Mouse (Mus musculus) intestine, embryonic 16.5 days (tissue): ENCODE results near the gene Magi1. TPM values are rescaled to one million over a fixed set of nuclear protein-coding genes. Genes with fewer than 3 reads are reported as not detected.

Source experiments
- ATAC-seq: fragments of 200-750 bp; cut with Nextera tagmentation; 2 replicates; pipeline ENCODE4 v1.8.0; 2017; ENCODE audit warnings: moderate TSS enrichment, moderate library complexity
- H3K27ac ChIP-seq: fragments of 300-500 bp; sonication (generic); 2 replicates; pipeline ENCODE4 v1.5.1; 2014; ENCODE audit warnings: mild to moderate bottlenecking, low read length
- H3K27me3 ChIP-seq: fragments of 300-500 bp; sonication (generic); replicated peaks from 2 replicates; pipeline ENCODE4 v1.6.1; 2014; ENCODE audit warnings: low read length, control low read depth, mixed read lengths; ENCODE audit not compliant: control insufficient read depth, insufficient read depth
- H3K36me3 ChIP-seq: fragments of 300-500 bp; sonication (generic); 2 replicates; pipeline ENCODE4 v1.6.1; 2014; ENCODE audit warnings: low read length, control low read depth; ENCODE audit not compliant: control insufficient read depth, insufficient read depth
- H3K4me1 ChIP-seq: fragments of 300-500 bp; sonication (generic); 2 replicates; pipeline ENCODE4 v1.6.1; 2014; ENCODE audit warnings: low read length, control low read depth, mixed read lengths; ENCODE audit not compliant: control insufficient read depth, insufficient read depth
- H3K4me2 ChIP-seq: fragments of 300-500 bp; sonication (generic); 2 replicates; pipeline ENCODE4 v1.6.1; 2014; ENCODE audit warnings: low read depth, low read length, control low read depth
- H3K4me3 ChIP-seq: fragments of 300-500 bp; sonication (generic); 2 replicates; pipeline ENCODE4 v1.5.1; 2014; ENCODE audit warnings: mild to moderate bottlenecking, low read length
- H3K9ac ChIP-seq: fragments of 300-500 bp; sonication (generic); 2 replicates; pipeline ENCODE4 v1.6.1; 2014; ENCODE audit warnings: low read depth, low read length
- H3K9me3 ChIP-seq: fragments of 300-500 bp; sonication (generic); 2 replicates; pipeline ENCODE4 v1.6.1; 2016; ENCODE audit warnings: low read length, control low read depth; ENCODE audit not compliant: control insufficient read depth
- WGBS: fragments of 180-500 bp; shearing (Covaris S2); extraction: QIAGEN DNeasy Blood & Tissue Kit; methylation state at CpG from one replicate; pipeline ENCODE4 v1.1.7; 2014; 5-methylcytosine and 5-hydroxymethylcytosine counted together
- polyA plus RNA-seq: library from polyadenylated mRNA; unstranded; fragments of >200 nt; fragmentation: Nextera tagmentation; extraction: Ambion mirVana; gene quantifications from 2 replicates; pipeline ENCODE4 v1.2.1, GENCODE M21; 2015

Gene Magi1
- polyA plus RNA-seq, 1 experiment from 2014 or later, result 6.7 TPM

GRCm38 (mm10) chr6:93727630-93728178, 556.0 kb downstream of the Magi1 start:
- H3K27me3 ChIP-seq, result no peaks in the 10 kb centered on the region
- WGBS, result 38% methylated on average over 15 of the region's 15 CpGs
- peak; percentile 79 for ATAC-seq
- no peaks in the 10 kb centered on the region for H3K36me3 ChIP-seq
- H3K4me2 ChIP-seq, result no peak overlapping the region
- H3K9ac ChIP-seq, result no peak overlapping the region
- H3K4me3 ChIP-seq, result no peak overlapping the region
- no peak overlapping the region for H3K27ac ChIP-seq
- no peaks in the 10 kb centered on the region for H3K9me3 ChIP-seq
- no peaks in the 10 kb centered on the region for H3K4me1 ChIP-seq

DNA sequence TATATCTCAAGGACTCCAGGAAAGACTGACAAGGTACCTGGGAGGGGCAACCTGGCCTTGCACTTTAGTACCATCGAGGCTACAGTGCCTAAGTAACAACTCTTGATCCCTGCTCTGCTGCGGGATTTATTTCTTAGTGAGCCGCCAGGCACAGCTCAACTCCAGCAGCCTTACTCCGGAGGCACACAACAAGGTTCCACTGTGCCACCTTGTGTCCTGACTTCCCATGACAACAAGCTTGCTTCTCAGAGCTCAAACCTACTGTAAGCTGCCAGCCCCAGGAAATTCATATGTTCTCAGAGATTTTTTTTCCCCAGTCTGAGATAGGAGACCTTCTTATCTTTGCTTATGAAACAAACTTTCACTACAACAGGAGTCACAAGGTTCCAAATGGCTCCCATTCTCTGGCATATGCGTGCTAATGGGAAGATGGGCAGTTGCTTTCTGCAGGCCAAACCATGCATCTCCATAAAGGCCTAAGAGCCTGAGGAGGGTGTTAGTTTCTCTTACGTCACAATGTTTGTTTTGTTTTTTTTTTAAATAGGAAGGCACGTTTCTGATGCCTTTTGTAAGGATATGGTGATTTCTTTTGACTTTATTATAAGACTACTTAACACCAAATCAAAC, 556.8 kb downstream of the Magi1 start:
- WGBS, result 50% methylated on average over 7 of the region's 7 CpGs
- Histone ChIP-seq H3K4me1 (no peaks in the 10 kb centered on the region), H3K9me3 (no peaks in the 10 kb centered on the region), H3K27ac (no peak overlapping the region), H3K36me3 (no peaks in the 10 kb centered on the region), H3K9ac (no peak overlapping the region), H3K4me2 (no peak overlapping the region), H3K4me3 (no peak overlapping the region), H3K27me3 (no peaks in the 10 kb centered on the region)
- no peak for ATAC-seq

GRCm38 (mm10) chr6:93726121-93726520, 557.6 kb downstream of the Magi1 start:
- 86% methylated on average over 10 of the region's 10 CpGs for WGBS
- H3K27me3 ChIP-seq, result no peaks in the 10 kb centered on the region
- H3K9ac ChIP-seq, result no peak overlapping the region
- no peak overlapping the region for H3K4me3 ChIP-seq
- H3K27ac ChIP-seq, result no peak overlapping the region
- H3K9me3 ChIP-seq, result no peaks in the 10 kb centered on the region
- H3K4me1 ChIP-seq, result no peaks in the 10 kb centered on the region
- no peak for ATAC-seq
- H3K4me2 ChIP-seq, result no peak overlapping the region
- no peaks in the 10 kb centered on the region for H3K36me3 ChIP-seq

GRCm38 (mm10) chr6:93724749-93725148, 559.0 kb downstream of the Magi1 start:
- Histone ChIP-seq H3K4me1 (no peaks in the 10 kb centered on the region), H3K27ac (no peak overlapping the region), H3K9me3 (no peaks in the 10 kb centered on the region), H3K4me2 (no peak overlapping the region), H3K4me3 (no peak overlapping the region), H3K9ac (no peak overlapping the region), H3K36me3 (no peaks in the 10 kb centered on the region), H3K27me3 (no peaks in the 10 kb centered on the region)
- ATAC-seq, result no peak
- WGBS, result 78% methylated on average over 7 of the region's 7 CpGs

DNA sequence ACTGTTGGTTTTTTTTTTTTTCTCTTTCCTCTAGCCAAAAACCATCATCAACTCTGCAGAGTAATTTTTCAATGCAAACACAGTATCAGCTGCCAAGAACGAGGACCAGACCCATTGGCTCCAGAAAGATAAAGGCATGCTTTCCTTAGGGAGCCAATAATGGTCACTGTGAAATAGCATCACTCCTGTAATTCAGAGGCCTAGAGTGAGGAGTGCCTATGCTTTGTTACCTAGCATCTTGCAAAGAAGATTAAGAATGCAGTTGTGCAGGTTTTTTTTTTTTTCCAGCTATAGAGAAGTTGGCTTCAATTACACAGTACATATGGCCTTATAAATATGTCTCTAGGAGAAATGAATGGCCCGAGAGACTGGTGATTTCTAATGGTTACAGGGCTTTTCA, 560.5 kb downstream of the Magi1 start:
- no peaks in the 10 kb centered on the region for H3K4me1 ChIP-seq
- WGBS, result 65% methylated on average over 2 of the region's 2 CpGs
- no peak overlapping the region for H3K9ac ChIP-seq
- ATAC-seq, result no peak
- no peaks in the 10 kb centered on the region for H3K27me3 ChIP-seq
- no peak overlapping the region for H3K4me3 ChIP-seq
- no peak overlapping the region for H3K27ac ChIP-seq
- no peak overlapping the region for H3K4me2 ChIP-seq
- no peaks in the 10 kb centered on the region for H3K36me3 ChIP-seq
- no peaks in the 10 kb centered on the region for H3K9me3 ChIP-seq

DNA sequence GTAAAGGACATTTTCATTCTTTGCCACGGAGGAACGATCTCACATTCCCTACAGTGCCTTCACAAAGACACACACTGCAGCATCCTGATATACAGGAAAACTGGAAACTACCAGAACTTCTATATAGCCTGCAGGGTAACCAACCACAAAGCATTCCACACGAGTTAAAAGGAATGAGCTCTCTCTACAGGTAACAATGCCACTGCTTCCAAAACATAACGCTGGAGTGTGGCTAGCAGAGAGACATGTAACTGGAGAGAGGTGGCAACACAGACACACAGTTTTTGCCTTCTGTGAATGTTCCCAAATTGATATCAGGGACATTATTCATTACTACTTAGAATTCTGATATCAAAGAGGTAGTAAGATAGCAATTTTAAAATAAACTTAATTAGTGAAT, 564.2 kb downstream of the Magi1 start:
- no peaks in the 10 kb centered on the region for H3K9me3 ChIP-seq
- no peak overlapping the region for H3K27ac ChIP-seq
- H3K4me2 ChIP-seq, result no peak overlapping the region
- ATAC-seq, result no peak
- H3K4me3 ChIP-seq, result no peak overlapping the region
- no peaks in the 10 kb centered on the region for H3K27me3 ChIP-seq
- peaks cover 8% of the 10 kb centered on the region; the same call in 1 of the 2 replicates for H3K4me1 ChIP-seq
- H3K36me3 ChIP-seq, result no peaks in the 10 kb centered on the region
- 63% methylated on average over 4 of the region's 4 CpGs for WGBS
- H3K9ac ChIP-seq, result no peak overlapping the region

- Histone ChIP-seq H3K9ac (no peak overlapping the region), H3K27me3 (no peaks in the 10 kb centered on the region), H3K36me3 (no peaks in the 10 kb centered on the region), H3K9me3 (no peaks in the 10 kb centered on the region), H3K4me1 (peaks cover 8% of the 10 kb centered on the region; the same call in 1 of the 2 replicates), H3K4me2 (no peak overlapping the region), H3K4me3 (no peak overlapping the region), H3K27ac (no peak overlapping the region)
- WGBS, result 32% methylated on average over 5 of the region's 5 CpGs
- ATAC-seq, result peak; percentile 46; the same call in 1 of the 2 replicates
Observed at GRCm38 (mm10) chr6:93718385-93718784, 565.3 kb downstream of the Magi1 start.

DNA sequence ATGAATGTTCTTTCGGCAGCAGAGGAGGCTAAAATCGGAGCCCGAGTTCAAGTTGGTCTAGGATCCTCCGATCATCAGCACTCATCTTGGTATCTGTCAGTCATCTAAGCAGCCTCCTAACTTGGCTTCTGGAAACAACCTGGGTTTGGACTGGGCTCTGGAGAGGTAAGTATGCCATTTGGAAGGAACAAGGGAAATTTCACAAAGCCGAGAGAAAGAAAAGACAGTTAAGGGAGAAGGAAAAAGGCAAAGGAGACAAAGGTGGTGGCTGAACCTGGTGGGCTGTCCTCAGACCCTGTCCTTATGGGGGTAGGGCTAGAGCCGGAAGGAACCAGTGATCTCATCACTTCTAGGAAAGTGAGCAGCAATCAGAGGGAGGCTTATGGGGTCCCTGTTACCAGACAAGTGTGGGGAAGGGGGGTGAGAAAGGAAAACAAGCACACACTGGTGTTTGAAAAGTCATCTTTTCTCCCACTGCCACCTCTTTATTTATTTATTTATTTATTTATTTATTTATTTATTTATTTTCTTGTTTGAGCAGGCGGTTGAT, 565.8 kb downstream of the Magi1 start:
- no peak for ATAC-seq
- peaks cover 8% of the 10 kb centered on the region; the same call in 1 of the 2 replicates for H3K4me1 ChIP-seq
- no peaks in the 10 kb centered on the region for H3K36me3 ChIP-seq
- no peak overlapping the region for H3K4me3 ChIP-seq
- no peak overlapping the region for H3K27ac ChIP-seq
- H3K9me3 ChIP-seq, result no peaks in the 10 kb centered on the region
- no peak overlapping the region for H3K4me2 ChIP-seq
- WGBS, result 47% methylated on average over 7 of the region's 7 CpGs
- no peak overlapping the region for H3K9ac ChIP-seq
- H3K27me3 ChIP-seq, result no peaks in the 10 kb centered on the region

GRCm38 (mm10) chr6:93716686-93717625, 566.8 kb downstream of the Magi1 start:
- Histone ChIP-seq H3K9ac (no peak overlapping the region), H3K4me2 (peak overlapping the region; percentile 30; the same call in 1 of the 2 replicates), H3K27ac (no peak overlapping the region), H3K36me3 (no peaks in the 10 kb centered on the region), H3K4me1 (peaks cover 8% of the 10 kb centered on the region; the same call in 1 of the 2 replicates), H3K4me3 (no peak overlapping the region; the same call in 1 of the 2 replicates), H3K9me3 (no peaks in the 10 kb centered on the region), H3K27me3 (no peaks in the 10 kb centered on the region)
- no peak for ATAC-seq
- 21% methylated on average over 24 of the region's 24 CpGs for WGBS
